Mouse (Mus musculus) lung, adult 2 months (tissue): ENCODE data around the gene Calcrl. TPM values are rescaled to one million over a fixed set of nuclear protein-coding genes. Genes with fewer than 3 reads are reported as not detected.

Source experiments
- DNase-seq: peaks from one replicate; pipeline ENCODE4 v3.0.0; 2022
- H3K4me1 ChIP-seq: fragments of 200-500 bp; 2 replicates; pipeline ENCODE4 v1.6.1; 2011; ENCODE audit warnings: low read length; ENCODE audit not compliant: control insufficient read depth, insufficient read depth
- H3K4me3 ChIP-seq: fragments of 200-500 bp; replicated peaks from 2 replicates; pipeline ENCODE3; 2011; ENCODE audit warnings: low read depth, mild to moderate bottlenecking, control low read depth, low read length; ENCODE audit errors: extremely low read depth
- CTCF ChIP-seq: fragments of 200-500 bp; IDR thresholded peaks from 2 replicates; pipeline ENCODE4 v1.5.1; 2011; ENCODE audit warnings: mild to moderate bottlenecking, low read length, control low read depth; ENCODE audit not compliant: insufficient read depth
- POLR2A ChIP-seq: fragments of 200-500 bp; IDR thresholded peaks from 2 replicates; pipeline ENCODE4 v1.6.1; 2011; ENCODE audit warnings: low read depth, mild to moderate bottlenecking, control low read depth, low read length, borderline replicate concordance; ENCODE audit errors: extremely low read depth
- WGBS: fragments of 180-500 bp; shearing (Covaris S2); methylation state at CpG from one replicate; pipeline ENCODE4 v1.1.7; 2018; 5-methylcytosine and 5-hydroxymethylcytosine counted together
- polyA plus RNA-seq: library from polyadenylated mRNA; depleted of rRNA; stranded (reverse); fragments of >200 nt; gene quantifications from 2 replicates; pipeline ENCODE4 v1.2.3, GENCODE M21; 2012

Gene Calcrl
- polyA plus RNA-seq, 1 experiment, result 192 TPM

GRCm38 (mm10) chr2:84382556-84382955 lies 42.7 kb downstream of the Calcrl start:
- Histone ChIP-seq H3K4me1 (peaks cover 27% of the 10 kb centered on the region), H3K4me3 (no peak overlapping the region)
- no peak for DNase-seq
- TF ChIP-seq POLR2A (no peak), CTCF (no peak)

GRCm38 (mm10) chr2:84381997-84382396 lies 43.2 kb downstream of the Calcrl start:
- DNase-seq, result no peak
- WGBS, result 59% methylated on average over 5 of the region's 5 CpGs
- TF ChIP-seq POLR2A, result no peak
- no peak for TF ChIP-seq CTCF

GRCm38 (mm10) chr2:84380816-84381215 lies 44.4 kb downstream of the Calcrl start:
- WGBS, result 45% methylated on average over 11 of the region's 11 CpGs
- TF ChIP-seq CTCF, result no peak
- no peak for TF ChIP-seq POLR2A
- H3K4me1 ChIP-seq, result peaks cover 19% of the 10 kb centered on the region
- no peak for DNase-seq
- H3K4me3 ChIP-seq, result no peak overlapping the region

More at GRCm38 (mm10) chr2:84381997-84382396, 43.2 kb downstream of the Calcrl start:
- Histone ChIP-seq H3K4me1 (peaks cover 27% of the 10 kb centered on the region), H3K4me3 (no peak overlapping the region)

GRCm38 (mm10) chr2:84378678-84379077 lies 46.5 kb downstream of the Calcrl start:
- no peak for DNase-seq
- WGBS, result 44% methylated on average over 5 of the region's 5 CpGs
- Histone ChIP-seq H3K4me3 (no peak overlapping the region), H3K4me1 (peaks cover 10% of the 10 kb centered on the region)
- TF ChIP-seq POLR2A (no peak), CTCF (no peak)

- WGBS, result 33% methylated on average over 5 of the region's 5 CpGs
- TF ChIP-seq CTCF, result no peak
- peaks cover 6% of the 10 kb centered on the region; the same call in 1 of the 2 replicates for H3K4me1 ChIP-seq
- no peak for DNase-seq
- H3K4me3 ChIP-seq, result no peak overlapping the region
Measured at GRCm38 (mm10) chr2:84369256-84369655, 56.0 kb downstream of the Calcrl start.

- Histone ChIP-seq H3K4me3 (no peak overlapping the region), H3K4me1 (0 out of 2 replicates have a peak, but pooled peaks cover 2% of the 10 kb centered on the region)
- TF ChIP-seq CTCF (no peak), POLR2A (no peak)
- DNase-seq, result no peak
Measured at GRCm38 (mm10) chr2:84366742-84367141, 58.5 kb downstream of the Calcrl start.

GRCm38 (mm10) chr2:84365266-84365665 lies 59.9 kb downstream of the Calcrl start:
- Histone ChIP-seq H3K4me1 (peaks cover 4% of the 10 kb centered on the region; the same call in 1 of the 2 replicates), H3K4me3 (no peak overlapping the region)
- no peak for DNase-seq
- 50% methylated on average over 3 of the region's 3 CpGs for WGBS
- no peak for TF ChIP-seq CTCF
- TF ChIP-seq POLR2A, result no peak

GRCm38 (mm10) chr2:84362779-84363719 lies 62.2 kb downstream of the Calcrl start:
- no peak overlapping the region for H3K4me3 ChIP-seq
- 84% methylated on average over 6 of the region's 6 CpGs for WGBS
- H3K4me1 ChIP-seq, result peaks cover 6% of the 10 kb centered on the region; the same call in 1 of the 2 replicates
- TF ChIP-seq POLR2A, result no peak
- TF ChIP-seq CTCF, result no peak
- no peak for DNase-seq

- no peak for DNase-seq
- no peak for TF ChIP-seq CTCF
- TF ChIP-seq POLR2A, result no peak
- Histone ChIP-seq H3K4me1 (peaks cover 4% of the 10 kb centered on the region; the same call in 1 of the 2 replicates), H3K4me3 (no peak overlapping the region)
- WGBS, result 36% methylated on average over 3 of the region's 3 CpGs
Measured at GRCm38 (mm10) chr2:84358690-84359343, 66.4 kb downstream of the Calcrl start.

- no peak for TF ChIP-seq POLR2A
- no peak for TF ChIP-seq CTCF
- Histone ChIP-seq H3K4me1 (peaks cover 2% of the 10 kb centered on the region; the same call in 1 of the 2 replicates), H3K4me3 (no peak overlapping the region)
- DNase-seq, result no peak
- WGBS, result 64% methylated on average over 4 of the region's 4 CpGs
Measured at GRCm38 (mm10) chr2:84355281-84355680, 69.9 kb downstream of the Calcrl start.
